Mouse (Mus musculus) retina, adult 2 months (tissue): Measurements from ENCODE around the gene Fbxl21.

ENCODE experiments used
- DNase-seq: peaks from one replicate; pipeline ENCODE4 v3.0.0-alpha.2; 2012; ENCODE audit warnings: low read depth, low spot score

The Fbxl21 gene

GRCm38 (mm10) chr13:56522081-56522820 is at the start of gene Fbxl21:
Fbxl21 (plus strand) TSS chr13:56522472.
- DNase-seq = peak; percentile 77

- DNase-seq = no peak
Observed at GRCm38 (mm10) chr13:56472661-56473060, 49.6 kb upstream of the Fbxl21 start.

- DNase-seq = peak; percentile 18
Observed at GRCm38 (mm10) chr13:56475363-56475762, 46.9 kb upstream of the Fbxl21 start.

GRCm38 (mm10) chr13:56476790-56477189 is 45.5 kb upstream of the Fbxl21 start:
- no peak for DNase-seq

GRCm38 (mm10) chr13:56477271-56477670 is 45.0 kb upstream of the Fbxl21 start:
- DNase-seq = no peak

- no peak for DNase-seq
Observed at GRCm38 (mm10) chr13:56478027-56478426, 44.2 kb upstream of the Fbxl21 start.

- no peak for DNase-seq
Observed at GRCm38 (mm10) chr13:56482146-56482545, 40.1 kb upstream of the Fbxl21 start, which contains the start of gene Il9. Il9 (minus strand) TSS chr13:56482246.

GRCm38 (mm10) chr13:56488012-56488411 is 34.3 kb upstream of the Fbxl21 start:
- DNase-seq = no peak

- no peak for DNase-seq
Observed at GRCm38 (mm10) chr13:56494440-56494839, 27.8 kb upstream of the Fbxl21 start.

GRCm38 (mm10) chr13:56500132-56500531 is 22.1 kb upstream of the Fbxl21 start:
- DNase-seq = no peak

- no peak for DNase-seq
Observed at GRCm38 (mm10) chr13:56500636-56501035, 21.6 kb upstream of the Fbxl21 start.

GRCm38 (mm10) chr13:56501866-56502420 is 20.3 kb upstream of the Fbxl21 start:
- no peak for DNase-seq

- no peak for DNase-seq
Observed at GRCm38 (mm10) chr13:56506871-56507496, 15.3 kb upstream of the Fbxl21 start.

GRCm38 (mm10) chr13:56509796-56510195 is 12.5 kb upstream of the Fbxl21 start:
- DNase-seq = no peak

GRCm38 (mm10) chr13:56513595-56513994 is 8.7 kb upstream of the Fbxl21 start:
- no peak for DNase-seq

GRCm38 (mm10) chr13:56516311-56516710 is 6.0 kb upstream of the Fbxl21 start:
- DNase-seq = no peak

- no peak for DNase-seq
Observed at GRCm38 (mm10) chr13:56516816-56517215, 5.5 kb upstream of the Fbxl21 start.

GRCm38 (mm10) chr13:56522821-56523167 is 522 bp downstream of the Fbxl21 start:
- no peak for DNase-seq

- DNase-seq = no peak
Observed at GRCm38 (mm10) chr13:56526871-56527270, 4.6 kb downstream of the Fbxl21 start.

GRCm38 (mm10) chr13:56527846-56528245 is 5.6 kb downstream of the Fbxl21 start:
- DNase-seq = no peak

- DNase-seq = no peak
Observed at GRCm38 (mm10) chr13:56528281-56528680, 6.0 kb downstream of the Fbxl21 start.

- DNase-seq = no peak
Observed at GRCm38 (mm10) chr13:56529031-56529430, 6.8 kb downstream of the Fbxl21 start.

- DNase-seq = no peak
Observed at GRCm38 (mm10) chr13:56529685-56530084, 7.4 kb downstream of the Fbxl21 start.
